In the genomic region with DNA sequence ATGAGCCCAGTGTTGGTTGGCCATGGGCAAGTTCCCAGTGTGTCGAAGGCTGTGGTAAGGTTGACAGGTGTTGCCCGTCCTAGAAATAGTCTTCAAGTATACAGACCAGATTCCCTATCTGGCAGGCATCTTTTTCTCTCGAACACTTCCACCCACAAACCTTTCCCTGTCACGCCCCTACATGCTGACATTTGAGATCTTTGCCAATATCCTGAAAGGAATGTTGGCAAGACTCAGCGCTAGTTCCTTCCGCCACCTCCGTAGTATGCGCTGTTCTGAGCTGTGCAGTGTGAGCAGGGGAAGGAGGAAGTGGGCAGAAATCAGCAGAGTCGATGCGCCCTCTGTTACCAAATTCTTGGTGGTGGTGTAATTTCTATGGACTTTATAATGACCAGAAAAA, we compare ENCODE assay signal across 24 mouse cellular contexts. TPM values are rescaled to one million over a fixed set of nuclear protein-coding genes. Genes with fewer than 3 reads are reported as not detected.
DNase-seq lines count a peak whose midpoint lies in the region; ATAC-seq lines count a peak whose summit lies in the region.
"Had no signal": no experiment of that assay in that cellular context is flagged by ENCODE, and none has a peak within 500 bp of the region (broad histone marks: within the 10 kb centered on the region; RNA-seq: fewer than 3 reads in every experiment).

No protein-coding gene starts in this region.

- H3K27me3 ChIP-seq in limb, embryonic 10.5 days (ENCODE audit: low read depth, poor library complexity, severe bottlenecking): no peaks in the 10 kb centered on the region
- H3K27me3 ChIP-seq: embryonic facial prominence, embryonic 13.5 days; heart, embryonic 12.5 days; intestine, embryonic 15.5 days; kidney, embryonic 15.5 days; neural tube, embryonic 12.5 days had no signal

- ATAC-seq in activated CD4-positive, CD25-positive, alpha-beta regulatory T cell, adult 4 months: no peak
- ATAC-seq: intestine, embryonic 15.5 days had no signal

- no peaks in the 10 kb centered on the region for H3K36me3 ChIP-seq in limb, embryonic 10.5 days
- H3K36me3 ChIP-seq: embryonic facial prominence, embryonic 13.5 days; heart, embryonic 12.5 days; intestine, embryonic 15.5 days; kidney, embryonic 15.5 days; midbrain, embryonic 10.5 days; neural tube, embryonic 12.5 days had no signal

- peak; percentile 37 to 64 for DNase-seq in cerebellum, postnatal 14 days
- DNase-seq in cerebellum, adult 9-11 months: no peak
- peak; percentile 60 for DNase-seq in right cerebral cortex, adult 18-20 months
- no peak for DNase-seq in right cerebral cortex, postnatal 14 days
- peak; percentile 9 to 25 for DNase-seq in left cerebral cortex, adult 9 months (ENCODE audit: low spot score in 2 of 2)
- DNase-seq in c-Kit-positive CD71-positive TER-119-positive erythroid progenitor cells, embryonic 14.5 days (ENCODE audit: low spot score): no peak
- DNase-seq in limb, embryonic 10.5 days (ENCODE audit: low spot score): no peak
- DNase-seq: adrenal gland, postnatal 10 days; lung, adult 2 months; lung, postnatal 36 days; spleen, adult 18-20 months; thymus, adult 2 months had no signal

- no peak overlapping the region for H3K4me3 ChIP-seq in limb, embryonic 10.5 days
- H3K4me3 ChIP-seq: embryonic facial prominence, embryonic 13.5 days; heart, embryonic 12.5 days; intestine, embryonic 15.5 days; kidney, embryonic 15.5 days; midbrain, embryonic 10.5 days; neural tube, embryonic 12.5 days had no signal

- H3K9me3 ChIP-seq in limb, embryonic 10.5 days (replicated peaks): no peaks in the 10 kb centered on the region
- H3K9me3 ChIP-seq: embryonic facial prominence, embryonic 13.5 days; heart, embryonic 12.5 days; intestine, embryonic 15.5 days; kidney, embryonic 15.5 days; midbrain, embryonic 10.5 days; neural tube, embryonic 12.5 days had no signal

- H3K27ac ChIP-seq in limb, embryonic 10.5 days: no peak overlapping the region
- H3K27ac ChIP-seq: embryonic facial prominence, embryonic 13.5 days; hindbrain, embryonic 14.5 days; intestine, embryonic 15.5 days; kidney, embryonic 15.5 days; midbrain, embryonic 10.5 days; neural tube, embryonic 12.5 days had no signal

- WGBS in limb, embryonic 10.5 days: 95% methylated on average over 10 of the region's 10 CpGs

- no peaks in the 10 kb centered on the region for H3K4me1 ChIP-seq in limb, embryonic 10.5 days
- H3K4me1 ChIP-seq: embryonic facial prominence, embryonic 13.5 days; heart, embryonic 12.5 days; intestine, embryonic 15.5 days; kidney, embryonic 15.5 days; midbrain, embryonic 10.5 days; neural tube, embryonic 12.5 days had no signal

RNA-seq across cellular contexts. Expression of gene Tas2r119, which starts 27.8 kb away (rescaled TPM):
- not detected for polyA plus RNA-seq in activated CD4-positive, CD25-positive, alpha-beta regulatory T cell, adult 4 months (2017; shearing (Covaris generic))
- polyA plus RNA-seq in limb, embryonic 10.5 days (2016; fragmentation: Nextera tagmentation; extraction: Ambion mirVana): 0.14 TPM in 1 of 2 replicates, not detected in the other
- polyA plus RNA-seq: cortical plate, adult 2 months; embryonic facial prominence, embryonic 13.5 days; heart, embryonic 12.5 days; hindbrain, embryonic 14.5 days; intestine, embryonic 15.5 days; kidney, embryonic 15.5 days; liver, embryonic 11.5 days; lung, adult 2 months; midbrain, embryonic 10.5 days; neural tube, embryonic 12.5 days; stomach, embryonic 14.5 days; thymus, adult 2 months; urinary bladder, adult 2 months had no signal

RNA-seq across cellular contexts. Expression of gene Sema5a, which starts 39.7 kb away (rescaled TPM):
- polyA plus RNA-seq in activated CD4-positive, CD25-positive, alpha-beta regulatory T cell, adult 4 months (2017; shearing (Covaris generic)): not detected
- polyA plus RNA-seq in limb, embryonic 10.5 days (2016; fragmentation: Nextera tagmentation; extraction: Ambion mirVana): 19.5 and 22.6 TPM in 2 replicates

Comparison
In these comparisons a context has a peak if more than half of its experiments do, and no peak if none do; other contexts are left out.
1. DNase-seq: peak in cerebellum, postnatal 14 days (2 of 2), right cerebral cortex, adult 18-20 months (single experiment) and left cerebral cortex, adult 9 months (2 of 2); none in cerebellum, adult 9-11 months (single experiment), right cerebral cortex, postnatal 14 days (single experiment), c-Kit-positive CD71-positive TER-119-positive erythroid progenitor cells, embryonic 14.5 days (single experiment) and limb, embryonic 10.5 days (single experiment).
2. RNA of gene Sema5a, which starts 39.7 kb away (polyA plus RNA-seq): 19.5 to 22.6 TPM in limb, embryonic 10.5 days; not detected in activated CD4-positive, CD25-positive, alpha-beta regulatory T cell, adult 4 months; every median in the first group is over 10 times any median in the second.